Mouse (Mus musculus) MEL (cell line): ENCODE data around the gene Mc3r. TPM values are rescaled to one million over a fixed set of nuclear protein-coding genes. Genes with fewer than 3 reads are reported as not detected.

ENCODE experiments used
- DNase-seq: peaks from one replicate; pipeline ENCODE4 v3.0.0; 2011; ENCODE audit warnings: low read depth, low spot score
- H3K27ac ChIP-seq: 2 replicates; pipeline ENCODE4 v1.5.1; 2012; ENCODE audit warnings: low read depth, mild to moderate bottlenecking, control low read depth, low read length, moderate library complexity; ENCODE audit not compliant: control insufficient read depth
- H3K27me3 ChIP-seq, 2 experiments: fragments of 150-350 bp in 1 of 2; sonication (generic) in 1 of 2; 2 replicates each; pipeline ENCODE4 v1.6.1; 2012; ENCODE audit warnings: low read length in 2 of 2, mild to moderate bottlenecking in 2 of 2, improper control_type of control experiment in 1 of 2, moderate library complexity in 1 of 2; ENCODE audit not compliant: insufficient read depth in 2 of 2, control insufficient read depth in 1 of 2
- H3K36me3 ChIP-seq, 2 experiments: 2 replicates each; pipeline ENCODE4 v1.6.1; 2012 to 2014; ENCODE audit warnings: low read length in 2 of 2, improper control_type of control experiment in 1 of 2, inconsistent platforms in 1 of 2, mild to moderate bottlenecking in 1 of 2; ENCODE audit not compliant: insufficient read depth in 2 of 2, control insufficient read depth in 1 of 2
- H3K4me1 ChIP-seq, 2 experiments: fragments of 150-350 bp in 1 of 2; sonication (generic) in 1 of 2; 2 replicates each; pipeline ENCODE4 v1.6.1; 2012; ENCODE audit warnings: low read length in 2 of 2, improper control_type of control experiment in 1 of 2, mild to moderate bottlenecking in 1 of 2; ENCODE audit not compliant: insufficient read depth in 2 of 2, control insufficient read depth in 1 of 2
- H3K4me3 ChIP-seq, 2 experiments: fragments of 150-350 bp in 1 of 2; sonication (generic) in 1 of 2; 2 replicates each; pipeline ENCODE4 v1.5.1; 2012; ENCODE audit warnings: low read depth in 2 of 2, low read length in 2 of 2, mild to moderate bottlenecking in 2 of 2, moderate library complexity in 2 of 2, control low read depth in 1 of 2, improper control_type of control experiment in 1 of 2; ENCODE audit not compliant: control insufficient read depth in 1 of 2, insufficient read depth in 1 of 2
- H3K79me2 ChIP-seq: 2 replicates; pipeline ENCODE4 v1.6.1; 2012; ENCODE audit warnings: mild to moderate bottlenecking, low read length, moderate library complexity; ENCODE audit not compliant: control insufficient read depth, poor library complexity, insufficient read depth
- H3K9ac ChIP-seq: 2 replicates; pipeline ENCODE4 v1.6.1; 2012; ENCODE audit warnings: low read depth, mild to moderate bottlenecking, control low read depth, low read length, moderate library complexity; ENCODE audit not compliant: control insufficient read depth, poor library complexity, severe bottlenecking
- H3K9me3 ChIP-seq: fragments of 150-350 bp; sonication (generic); replicated peaks from 2 replicates; pipeline ENCODE4 v1.6.1; 2012; ENCODE audit warnings: mild to moderate bottlenecking, low read length, improper control_type of control experiment, moderate library complexity; ENCODE audit not compliant: insufficient read depth
- BHLHE40 ChIP-seq: IDR thresholded peaks from 2 replicates; pipeline ENCODE4 v1.6.1; 2012; ENCODE audit warnings: low read depth, mild to moderate bottlenecking, inconsistent platforms, low read length, improper control_type of control experiment, borderline replicate concordance
- CHD1 ChIP-seq: IDR thresholded peaks from 2 replicates; pipeline ENCODE4 v1.6.1; 2012; ENCODE audit warnings: low read depth, mild to moderate bottlenecking, inconsistent platforms, low read length, improper control_type of control experiment
- E2F4 ChIP-seq: IDR thresholded peaks from 2 replicates; pipeline ENCODE4 v1.6.1; 2011; ENCODE audit warnings: low read depth, low read length, improper control_type of control experiment, borderline replicate concordance
- ELF1 ChIP-seq: IDR thresholded peaks from 2 replicates; pipeline ENCODE4 v1.6.1; 2014; ENCODE audit warnings: low read depth, mild to moderate bottlenecking, inconsistent platforms, low read length, improper control_type of control experiment, moderate library complexity
- ETS1 ChIP-seq: IDR thresholded peaks from 2 replicates; pipeline ENCODE4 v1.6.1; 2012; ENCODE audit warnings: low read depth, mild to moderate bottlenecking, inconsistent platforms, low read length, improper control_type of control experiment, moderate library complexity
- GABPA ChIP-seq: IDR thresholded peaks from 2 replicates; pipeline ENCODE4 v1.6.1; 2012; ENCODE audit warnings: low read depth, mild to moderate bottlenecking, inconsistent platforms, low read length, improper control_type of control experiment, moderate library complexity
- GATA1 ChIP-seq: IDR thresholded peaks from 2 replicates; pipeline ENCODE4 v1.6.1; 2011; ENCODE audit warnings: low read depth, low read length, improper control_type of control experiment
- MAX ChIP-seq: IDR thresholded peaks from 2 replicates; pipeline ENCODE4 v1.6.1; 2011; ENCODE audit warnings: low read length, improper control_type of control experiment
- MAZ ChIP-seq: IDR thresholded peaks from 2 replicates; pipeline ENCODE4 v1.6.1; 2012; ENCODE audit warnings: low read depth, mild to moderate bottlenecking, inconsistent platforms, low read length, improper control_type of control experiment
- MEF2A ChIP-seq: IDR thresholded peaks from 2 replicates; pipeline ENCODE4 v1.6.1; 2014; ENCODE audit warnings: low read depth, mild to moderate bottlenecking, inconsistent platforms, low read length, improper control_type of control experiment; ENCODE audit not compliant: poor library complexity, insufficient replicate concordance, severe bottlenecking; ENCODE audit errors: extremely low read depth
- POLR2AphosphoS5 ChIP-seq: IDR thresholded peaks from 2 replicates; pipeline ENCODE4 v1.6.1; 2012; ENCODE audit warnings: low read depth, borderline replicate concordance, mild to moderate bottlenecking, inconsistent platforms, low read length, moderate library complexity, mixed read lengths
- RAD21 ChIP-seq: IDR thresholded peaks from 2 replicates; pipeline ENCODE4 v1.6.1; 2011; ENCODE audit warnings: mild to moderate bottlenecking, low read depth, low read length, improper control_type of control experiment
- SIN3A ChIP-seq: IDR thresholded peaks from 2 replicates; pipeline ENCODE4 v1.6.1; 2012; ENCODE audit warnings: low read length, improper control_type of control experiment, inconsistent platforms
- SMC3 ChIP-seq: IDR thresholded peaks from 2 replicates; pipeline ENCODE4 v1.6.1; 2011; ENCODE audit warnings: low read depth, low read length, improper control_type of control experiment
- TAL1 ChIP-seq: IDR thresholded peaks from 2 replicates; pipeline ENCODE4 v1.6.1; 2012; ENCODE audit warnings: mild to moderate bottlenecking, inconsistent platforms, low read length, moderate library complexity, mixed read lengths
- TCF12 ChIP-seq: IDR thresholded peaks from 2 replicates; pipeline ENCODE4 v1.6.1; 2014; ENCODE audit warnings: low read depth, mild to moderate bottlenecking, inconsistent platforms, low read length, improper control_type of control experiment, moderate library complexity
- UBTF ChIP-seq: IDR thresholded peaks from 2 replicates; pipeline ENCODE4 v1.6.1; 2012; ENCODE audit warnings: low read depth, mild to moderate bottlenecking, inconsistent platforms, low read length, improper control_type of control experiment, moderate library complexity, borderline replicate concordance; ENCODE audit not compliant: insufficient read depth
- USF1 ChIP-seq: IDR thresholded peaks from 2 replicates; pipeline ENCODE4 v1.6.1; 2014; ENCODE audit warnings: low read depth, mild to moderate bottlenecking, inconsistent platforms, low read length, improper control_type of control experiment, moderate library complexity
- polyA plus RNA-seq, 2 experiments: library from polyadenylated mRNA; stranded (reverse) in 1 of 2; unstranded in 1 of 2; fragments of >175 nt in 1 of 2; fragments of >200 nt in 1 of 2; gene quantifications; 2 replicates each; pipeline versions ENCODE4 v1.2.1 to v1.2.4; 2012; ENCODE audit warnings: low replicate concordance in 2 of 2, low read depth in 1 of 2; ENCODE audit not compliant: insufficient read length in 2 of 2, insufficient read depth in 1 of 2, missing spikeins in 1 of 2
- total RNA-seq: library from RNA; depleted of rRNA; stranded (reverse); fragments of 300-350 nt; gene quantifications from 2 replicates; pipeline ENCODE4 v1.2.3, GENCODE M21; 2012

The Mc3r gene
- total and polyA plus RNA-seq, 3 experiments: 0.04 TPM; not detected in 2

GRCm38 (mm10) chr2:172290474-172290873 lies 42.2 kb downstream of the Mc3r start (continued):
- TF ChIP-seq USF1 (peak; percentile 41; the same call in 1 of the 2 replicates), MAZ (peak; percentile 97)

GRCm38 (mm10) chr2:172291025-172291424 lies 42.7 kb downstream of the Mc3r start:
- Histone ChIP-seq H3K4me1 (peaks cover 13 to 32% of the 10 kb centered on the region in 2 experiments), H3K27ac (peak overlapping the region; percentile 96), H3K9ac (peak overlapping the region; percentile 64), H3K27me3 (no peaks in the 10 kb centered on the region), H3K4me3 (peak overlapping the region; percentile 54 to 65), H3K36me3 (peaks cover 0 to 23% of the 10 kb centered on the region in 2 experiments; a peak in 2 of 4 replicates), H3K79me2 (no peaks in the 10 kb centered on the region; the same call in 1 of the 2 replicates), H3K9me3 (no peaks in the 10 kb centered on the region)
- DNase-seq: no peak
- TF ChIP-seq GABPA: no peak
- no peak for TF ChIP-seq MAX
- TF ChIP-seq ETS1: 0 out of 2 replicates have a peak, but pooled peaks have one; percentile 17
- no peak for TF ChIP-seq TCF12

- TF ChIP-seq CHD1: no peak
- no peak overlapping the region for H3K4me3 ChIP-seq
- peaks cover 0 to 23% of the 10 kb centered on the region in 2 experiments; a peak in 2 of 4 replicates for H3K36me3 ChIP-seq
- no peak overlapping the region for H3K9ac ChIP-seq
- DNase-seq: no peak
- H3K27me3 ChIP-seq: no peaks in the 10 kb centered on the region
- no peaks in the 10 kb centered on the region; the same call in 1 of the 2 replicates for H3K79me2 ChIP-seq
- H3K4me1 ChIP-seq: peaks cover 13 to 32% of the 10 kb centered on the region in 2 experiments
- H3K9me3 ChIP-seq: no peaks in the 10 kb centered on the region
- no peak overlapping the region for H3K27ac ChIP-seq
These were observed 43.6 kb downstream of the Mc3r start for GRCm38 (mm10) chr2:172291755-172292524.

- peaks cover 0 to 23% of the 10 kb centered on the region in 2 experiments; a peak in 2 of 4 replicates for H3K36me3 ChIP-seq
- H3K27ac ChIP-seq: no peak overlapping the region
- no peaks in the 10 kb centered on the region for H3K9me3 ChIP-seq
- H3K4me3 ChIP-seq: no peak overlapping the region
- DNase-seq: no peak
- H3K4me1 ChIP-seq: peaks cover 15 to 32% of the 10 kb centered on the region in 2 experiments
- no peaks in the 10 kb centered on the region for H3K27me3 ChIP-seq
- TF ChIP-seq CHD1 (no peak), SMC3 (no peak), TCF12 (no peak), E2F4 (no peak), BHLHE40 (no peak), TAL1 (no peak), UBTF (no peak), RAD21 (no peak), POLR2AphosphoS5 (no peak), MEF2A (no peak), SIN3A (no peak), USF1 (no peak), GATA1 (no peak), ELF1 (no peak)
- TF ChIP-seq, all 39 proteins: peak for 0
- Histone ChIP-seq H3K79me2 (no peaks in the 10 kb centered on the region; the same call in 1 of the 2 replicates), H3K9ac (no peak overlapping the region)
These were observed 44.5 kb downstream of the Mc3r start for GRCm38 (mm10) chr2:172292525-172293405.
